ENCODE assay signal across 13 mouse cellular contexts in the genomic region with DNA sequence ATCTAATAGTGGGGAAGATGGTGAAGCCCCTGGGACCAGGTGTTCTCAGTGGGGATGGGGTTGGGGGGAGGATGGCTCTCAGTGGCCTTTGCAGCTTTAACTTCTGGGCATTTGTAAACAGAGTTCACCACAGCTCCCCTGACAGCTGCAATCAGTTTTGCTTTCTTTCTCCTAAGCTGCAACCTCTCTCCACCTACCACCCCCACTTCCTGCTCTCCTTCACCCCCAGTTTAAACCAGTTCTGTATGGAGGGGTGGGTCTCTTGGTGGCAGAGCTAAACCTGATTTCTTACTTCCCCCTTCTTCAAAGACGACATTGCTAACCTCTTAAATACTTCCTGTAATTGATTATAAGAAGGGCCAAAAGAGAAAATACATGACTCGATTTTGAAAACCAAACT. TPM values are rescaled to one million over a fixed set of nuclear protein-coding genes. Genes with fewer than 3 reads are reported as not detected.
DNase-seq lines count a peak whose midpoint lies in the region; ATAC-seq lines count a peak whose summit lies in the region.
"Had no signal": no experiment of that assay in that cellular context is flagged by ENCODE, and none has a peak within 500 bp of the region (broad histone marks: within the 10 kb centered on the region; RNA-seq: fewer than 3 reads in every experiment).

No protein-coding gene starts in this region.

- DNase-seq in heart, adult 11 months, result peak; percentile 57
- no peak for DNase-seq in heart, adult 8-10 months (ENCODE audit: low spot score)
- peak; percentile 75 for DNase-seq in T-cell, adult 2 months (ENCODE audit: low spot score)
- peak; percentile 34 to 42 for DNase-seq in thymus, postnatal 10 days (ENCODE audit: low spot score in 2 of 2)
- DNase-seq in urinary bladder, postnatal 25 days (ENCODE audit: low spot score), result no peak
- no peak for DNase-seq in layer of hippocampus, postnatal 36 days
- DNase-seq in embryo, embryonic 10.5 days (ENCODE audit: low spot score), result no peak
- DNase-seq: adrenal gland, postnatal 14 days; cerebellum, adult 9-10 months; heart, postnatal 10 days; liver had no signal

- peak; percentile 34; the same call in 1 of the 2 replicates for ATAC-seq in megakaryocyte progenitor cell, adult 5-6 weeks (replicated peaks; ENCODE audit: poor library complexity)
- ATAC-seq: forebrain, embryonic 13.5 days had no signal

RNA-seq across cellular contexts. Expression of a gene that starts 34.3 kb away (rescaled TPM):
- total RNA-seq in heart, adult 8-10 months (2022), result 10 to 100 TPM; 10.7 to 18.6 (median 13.4) TPM
- 0.17 and 0.34 TPM in 2 replicates for total RNA-seq in megakaryocyte progenitor cell, adult 5-6 weeks (2015)
- 0.17 and 0.30 TPM in 2 replicates for total RNA-seq in megakaryocyte progenitor cell, adult 5-6 weeks (2017)
- total RNA-seq in layer of hippocampus, postnatal 36 days (2021), result 100 to 1,000 TPM; 144 to 156 TPM

Comparison
In these comparisons a context has a peak if more than half of its experiments do, and no peak if none do; other contexts are left out.
1. DNase-seq: peak in heart, adult 11 months (single experiment), T-cell, adult 2 months (single experiment) and thymus, postnatal 10 days (2 of 2); none in heart, adult 8-10 months (single experiment), urinary bladder, postnatal 25 days (single experiment), layer of hippocampus, postnatal 36 days (0 of 2) and embryo, embryonic 10.5 days (single experiment).
2. RNA of a gene that starts 34.3 kb away (total RNA-seq): 144 to 156 TPM in layer of hippocampus, postnatal 36 days and 10.7 to 18.6 TPM in heart, adult 8-10 months; 0.17 to 0.34 TPM in megakaryocyte progenitor cell, adult 5-6 weeks; every median in the first group is over 4 times any median in the second.